Mouse (Mus musculus) limb, embryonic 10.5 days (tissue): ENCODE measurements around the gene Kdm4b. TPM values are rescaled to one million over a fixed set of nuclear protein-coding genes. Genes with fewer than 3 reads are reported as not detected.

Experiments used
- DNase-seq: peaks from one replicate; pipeline ENCODE4 v3.0.0-alpha.2; 2017; ENCODE audit warnings: low spot score
- H3K27ac ChIP-seq: fragments of 300-500 bp; sonication (generic); 2 replicates; pipeline ENCODE4 v1.5.1; 2016; ENCODE audit warnings: mild to moderate bottlenecking
- H3K27me3 ChIP-seq: fragments of 300-500 bp; sonication (generic); 2 replicates; pipeline ENCODE4 v1.6.1; 2016; ENCODE audit warnings: low read depth, mild to moderate bottlenecking; ENCODE audit not compliant: poor library complexity, severe bottlenecking
- H3K36me3 ChIP-seq: fragments of 300-500 bp; sonication (generic); 2 replicates; pipeline ENCODE4 v1.6.1; 2016; ENCODE audit warnings: mild to moderate bottlenecking, moderate library complexity
- H3K4me1 ChIP-seq: fragments of 300-500 bp; sonication (generic); 2 replicates; pipeline ENCODE4 v1.6.1; 2016
- H3K4me3 ChIP-seq: fragments of 300-500 bp; sonication (generic); 2 replicates; pipeline ENCODE4 v1.5.1; 2016; ENCODE audit warnings: mild to moderate bottlenecking, moderate library complexity
- H3K9me3 ChIP-seq: fragments of 300-500 bp; sonication (generic); replicated peaks from 2 replicates; pipeline ENCODE4 v1.6.1; 2016; ENCODE audit warnings: mild to moderate bottlenecking
- WGBS: fragments of 180-500 bp; shearing (Covaris S2); methylation state at CpG from one replicate; pipeline ENCODE4 v1.1.7; 2016; 5-methylcytosine and 5-hydroxymethylcytosine counted together
- polyA plus RNA-seq: library from polyadenylated mRNA; unstranded; fragments of >200 nt; fragmentation: Nextera tagmentation; extraction: Ambion mirVana; gene quantifications from 2 replicates; pipeline ENCODE4 v1.2.1, GENCODE M21; 2016

Gene Kdm4b
- polyA plus RNA-seq, 1 experiment from 2014 or later = 46.8 TPM

GRCm38 (mm10) chr17:56303847-56304586 lies 21.8 kb upstream of the Kdm4b start:
- Histone ChIP-seq H3K4me1 (peaks cover 50% of the 10 kb centered on the region), H3K27ac (peak overlapping the region; percentile 97), H3K4me3 (peak overlapping the region; percentile 83), H3K27me3 (no peaks in the 10 kb centered on the region), H3K9me3 (no peaks in the 10 kb centered on the region), H3K36me3 (peaks cover 45% of the 10 kb centered on the region)
- under 1% methylated on average over 68 of the region's 68 CpGs for WGBS
- peak; percentile 97 for DNase-seq

- Histone ChIP-seq H3K9me3 (no peaks in the 10 kb centered on the region), H3K36me3 (peaks cover 52% of the 10 kb centered on the region), H3K4me1 (peaks cover 50% of the 10 kb centered on the region), H3K27ac (peak overlapping the region; percentile 97), H3K4me3 (peak overlapping the region; percentile 83), H3K27me3 (no peaks in the 10 kb centered on the region)
- 10% methylated on average over 11 of the region's 11 CpGs for WGBS
- peak; percentile 48 for DNase-seq
These were observed 21.1 kb upstream of the Kdm4b start for GRCm38 (mm10) chr17:56304718-56305117.

GRCm38 (mm10) chr17:56305156-56305555 lies 20.7 kb upstream of the Kdm4b start:
- peaks cover 56% of the 10 kb centered on the region for H3K36me3 ChIP-seq

GRCm38 (mm10) chr17:56305826-56306225 lies 20.0 kb upstream of the Kdm4b start:
- Histone ChIP-seq H3K4me3 (peak overlapping the region; percentile 83), H3K27me3 (no peaks in the 10 kb centered on the region), H3K4me1 (peaks cover 50% of the 10 kb centered on the region), H3K9me3 (no peaks in the 10 kb centered on the region), H3K36me3 (peaks cover 63% of the 10 kb centered on the region), H3K27ac (peak overlapping the region; percentile 97)
- 75% methylated on average over 8 of the region's 8 CpGs for WGBS
- no peak for DNase-seq

More at GRCm38 (mm10) chr17:56305156-56305555, 20.7 kb upstream of the Kdm4b start:
- H3K4me3 ChIP-seq = peak overlapping the region; percentile 83
- DNase-seq = no peak
- no peaks in the 10 kb centered on the region for H3K27me3 ChIP-seq
- peaks cover 50% of the 10 kb centered on the region for H3K4me1 ChIP-seq
- 37% methylated on average over 9 of the region's 9 CpGs for WGBS
- peak overlapping the region; percentile 97 for H3K27ac ChIP-seq
- no peaks in the 10 kb centered on the region for H3K9me3 ChIP-seq

- DNase-seq = peak; percentile 54
- no peak overlapping the region; the same call in 1 of the 2 replicates for H3K27ac ChIP-seq
- WGBS = 81% methylated on average over 6 of the region's 6 CpGs
- no peaks in the 10 kb centered on the region for H3K27me3 ChIP-seq
- peaks cover 86% of the 10 kb centered on the region for H3K36me3 ChIP-seq
- H3K9me3 ChIP-seq = no peaks in the 10 kb centered on the region
- peaks cover 40% of the 10 kb centered on the region for H3K4me1 ChIP-seq
- 0 out of 2 replicates have a peak overlapping the region, but pooled peaks have one; percentile 6 for H3K4me3 ChIP-seq
These were observed 17.8 kb upstream of the Kdm4b start for GRCm38 (mm10) chr17:56308088-56308487.

- no peak for DNase-seq
- Histone ChIP-seq H3K9me3 (no peaks in the 10 kb centered on the region), H3K27me3 (no peaks in the 10 kb centered on the region), H3K4me1 (peaks cover 38% of the 10 kb centered on the region), H3K36me3 (peaks cover 96% of the 10 kb centered on the region), H3K4me3 (no peak overlapping the region), H3K27ac (no peak overlapping the region)
- 92% methylated on average over 15 of the region's 15 CpGs for WGBS
These were observed 16.5 kb upstream of the Kdm4b start for GRCm38 (mm10) chr17:56309191-56309945.

- Histone ChIP-seq H3K9me3 (no peaks in the 10 kb centered on the region), H3K27ac (no peak overlapping the region), H3K27me3 (no peaks in the 10 kb centered on the region), H3K36me3 (peaks cover 49% of the 10 kb centered on the region), H3K4me3 (peak overlapping the region; percentile 86; the same call in 1 of the 2 replicates), H3K4me1 (peaks cover 35% of the 10 kb centered on the region)
- 63% methylated on average over 3 of the region's 3 CpGs for WGBS
- no peak for DNase-seq
These were observed 1.4 kb upstream of the Kdm4b start for GRCm38 (mm10) chr17:56324419-56324818.

GRCm38 (mm10) chr17:56326153-56327147 lies 588 bp downstream of the Kdm4b start:
- H3K4me3 ChIP-seq = peak overlapping the region; percentile 86
- peak; percentile 69 for DNase-seq
- peak overlapping the region; percentile 92 for H3K27ac ChIP-seq
- 3% methylated on average over 63 of the region's 67 CpGs for WGBS
- H3K36me3 ChIP-seq = peaks cover 29% of the 10 kb centered on the region
- H3K27me3 ChIP-seq = no peaks in the 10 kb centered on the region
- H3K9me3 ChIP-seq = no peaks in the 10 kb centered on the region
- H3K4me1 ChIP-seq = peaks cover 42% of the 10 kb centered on the region

- Histone ChIP-seq H3K4me1 (peaks cover 40% of the 10 kb centered on the region), H3K27ac (no peak overlapping the region), H3K27me3 (no peaks in the 10 kb centered on the region), H3K4me3 (no peak overlapping the region), H3K36me3 (peaks cover 3% of the 10 kb centered on the region), H3K9me3 (no peaks in the 10 kb centered on the region)
- no peak for DNase-seq
These were observed 3.4 kb downstream of the Kdm4b start for GRCm38 (mm10) chr17:56329267-56329666.

GRCm38 (mm10) chr17:56330345-56330744 lies 4.5 kb downstream of the Kdm4b start:
- peaks cover 29% of the 10 kb centered on the region for H3K4me1 ChIP-seq
- peaks cover 4% of the 10 kb centered on the region; the same call in 1 of the 2 replicates for H3K36me3 ChIP-seq
- H3K27ac ChIP-seq = no peak overlapping the region
- H3K9me3 ChIP-seq = no peaks in the 10 kb centered on the region
- DNase-seq = no peak
- no peaks in the 10 kb centered on the region for H3K27me3 ChIP-seq
- 84% methylated on average over 3 of the region's 3 CpGs for WGBS
- H3K4me3 ChIP-seq = no peak overlapping the region

GRCm38 (mm10) chr17:56331256-56331655 lies 5.4 kb downstream of the Kdm4b start:
- no peak for DNase-seq
- peaks cover 28% of the 10 kb centered on the region for H3K4me1 ChIP-seq
- no peaks in the 10 kb centered on the region for H3K27me3 ChIP-seq
- no peaks in the 10 kb centered on the region for H3K9me3 ChIP-seq
- no peak overlapping the region for H3K27ac ChIP-seq
- H3K36me3 ChIP-seq = peaks cover 8% of the 10 kb centered on the region; the same call in 1 of the 2 replicates
- no peak overlapping the region for H3K4me3 ChIP-seq

- WGBS = 37% methylated on average over 8 of the region's 8 CpGs
- no peak overlapping the region for H3K27ac ChIP-seq
- no peak for DNase-seq
These were observed 7.1 kb downstream of the Kdm4b start for GRCm38 (mm10) chr17:56332987-56333386.

More at GRCm38 (mm10) chr17:56332987-56333386, 7.1 kb downstream of the Kdm4b start:
- no peaks in the 10 kb centered on the region for H3K9me3 ChIP-seq
- peaks cover 16% of the 10 kb centered on the region for H3K4me1 ChIP-seq
- H3K4me3 ChIP-seq = no peak overlapping the region
- peaks cover 8% of the 10 kb centered on the region; the same call in 1 of the 2 replicates for H3K36me3 ChIP-seq
- no peaks in the 10 kb centered on the region for H3K27me3 ChIP-seq
